Mouse (Mus musculus): ENCODE data around the gene Olfr1465.

Olfr1465 gene

GRCm38 (mm10) chr19:13315441-13315840 is at the start of gene Olfr1465:
Gene Olfr1465, minus strand, starts transcription at chr19:13315541.
- no peak for DNase-seq (ENCODE audit: extremely low spot score, low read depth, low spot score)

- DNase-seq (ENCODE audit: extremely low spot score, low read depth, low spot score), result no peak
These were observed 46.6 kb upstream of the Olfr1465 start, which contains the start of gene Olfr1467 for GRCm38 (mm10) chr19:13361936-13362335. Gene Olfr1467, plus strand, starts transcription at chr19:13362236.

- no peak for DNase-seq (ENCODE audit: extremely low spot score, low read depth, low spot score)
These were observed 23.2 kb upstream of the Olfr1465 start, which contains the start of gene Olfr1466 for GRCm38 (mm10) chr19:13338562-13338961. Gene Olfr1466, plus strand, starts transcription at chr19:13338862.

Measured in hindlimb bud, embryonic 11.5 days (tissue).